Mouse (Mus musculus): Measurements from ENCODE around the gene Mpp3.

DNA sequence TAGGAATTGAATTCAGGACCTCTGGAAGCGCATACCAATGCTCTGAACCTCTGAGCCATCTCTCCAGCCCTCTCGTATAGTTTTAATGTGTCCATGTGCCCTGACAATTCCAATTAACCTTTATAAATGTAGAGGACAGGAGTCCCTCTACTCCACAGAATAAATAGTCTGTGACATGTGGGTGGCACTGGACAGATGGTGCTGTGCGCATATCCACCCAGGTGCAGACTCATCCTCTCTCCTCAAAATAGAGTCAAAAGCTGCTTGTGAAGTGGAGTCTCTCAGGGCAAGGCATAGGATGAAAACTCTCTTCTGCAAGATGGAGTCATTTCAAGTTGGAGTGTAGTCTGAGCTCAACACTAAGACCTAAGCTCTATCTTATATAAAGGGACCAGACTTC lies 38.0 kb downstream of the Mpp3 start:
- no peak for TF ChIP-seq TAL1 (IDR thresholded peaks at IDR 0.05; ENCODE audit: low read length)
- no peak for TF ChIP-seq GATA1 (IDR thresholded peaks at IDR 0.05; ENCODE audit: low read length)

Measured in erythroblast, embryonic 14.5 days (primary cell).